In genomic region chr8:115854209-115854900, GRCm38 (mm10) we compare ENCODE assay signal across 20 mouse cellular contexts.
DNase-seq lines count a peak whose midpoint lies in the region; ATAC-seq and TF ChIP-seq lines count a peak whose summit lies in the region.
"Had no signal": no experiment of that assay in that cellular context is flagged by ENCODE, and none has a peak within 500 bp of the region (broad histone marks: within the 10 kb centered on the region; RNA-seq: fewer than 3 reads in every experiment).

No protein-coding gene starts in this region.

- TF ChIP-seq POLR2A in kidney, adult 2 months (IDR thresholded peaks at IDR 0.05; ENCODE audit: low read depth, low read length): no peak

- H3K36me3 ChIP-seq in kidney, adult 2 months (ENCODE audit: control insufficient read depth, insufficient read depth, low read length): no peaks in the 10 kb centered on the region
- H3K36me3 ChIP-seq in kidney, embryonic 14.5 days (ENCODE audit: control insufficient read depth, insufficient read depth, low read length): no peaks in the 10 kb centered on the region
- no peaks in the 10 kb centered on the region for H3K36me3 ChIP-seq in embryonic facial prominence, embryonic 10.5 days (replicated peaks)
- H3K36me3 ChIP-seq: embryonic facial prominence, embryonic 15.5 days; heart, embryonic 13.5 days; lung, embryonic 15.5 days; midbrain, embryonic 13.5 days had no signal

- H3K9me3 ChIP-seq in kidney, embryonic 14.5 days (ENCODE audit: control insufficient read depth, low read length): no peaks in the 10 kb centered on the region
- no peaks in the 10 kb centered on the region for H3K9me3 ChIP-seq in embryonic facial prominence, embryonic 10.5 days
- H3K9me3 ChIP-seq: embryonic facial prominence, embryonic 15.5 days; heart, embryonic 13.5 days; lung, embryonic 15.5 days; midbrain, embryonic 13.5 days had no signal

- H3K4me2 ChIP-seq in kidney, embryonic 14.5 days (replicated peaks; ENCODE audit: low read depth, low read length): no peak overlapping the region
- H3K4me2 ChIP-seq: embryonic facial prominence, embryonic 15.5 days; heart, embryonic 13.5 days; hindbrain, embryonic 14.5 days; lung, embryonic 15.5 days; midbrain, embryonic 13.5 days had no signal

- H3K9ac ChIP-seq in kidney, embryonic 14.5 days (ENCODE audit: low read depth, low read length): no peak overlapping the region
- H3K9ac ChIP-seq: embryonic facial prominence, embryonic 15.5 days; heart, embryonic 13.5 days; hindbrain, embryonic 14.5 days; lung, embryonic 15.5 days; midbrain, embryonic 13.5 days had no signal

- no peaks in the 10 kb centered on the region for H3K27me3 ChIP-seq in kidney, adult 2 months (replicated peaks; ENCODE audit: control insufficient read depth, insufficient read depth, low read length)
- H3K27me3 ChIP-seq in kidney, embryonic 14.5 days (ENCODE audit: control insufficient read depth, insufficient read depth, low read length): no peaks in the 10 kb centered on the region
- no peaks in the 10 kb centered on the region for H3K27me3 ChIP-seq in embryonic facial prominence, embryonic 10.5 days (replicated peaks; ENCODE audit: low read depth, poor library complexity, severe bottlenecking)
- H3K27me3 ChIP-seq: embryonic facial prominence, embryonic 15.5 days; heart, embryonic 13.5 days; lung, embryonic 15.5 days; midbrain, embryonic 13.5 days had no signal

- peak; percentile 77 for DNase-seq in kidney, adult 2 months
- DNase-seq in urinary bladder, postnatal 25 days (ENCODE audit: low spot score): peak; percentile 35
- DNase-seq in urinary bladder, postnatal 10 days (ENCODE audit: low spot score): no peak
- peak; percentile 46 for DNase-seq in heart, adult 8-10 months (ENCODE audit: low spot score)
- DNase-seq in adrenal gland, adult 18-20 months (ENCODE audit: low spot score in 2 of 2): no peak
- no peak for DNase-seq in embryonic facial prominence, embryonic 10.5 days (ENCODE audit: low spot score)
- DNase-seq: liver; spleen, adult 18-20 months; thymus, postnatal 36 days had no signal

- H3K4me3 ChIP-seq in kidney, adult 2 months (ENCODE audit: insufficient read depth, low read depth, low read length): no peak overlapping the region
- H3K4me3 ChIP-seq in kidney, embryonic 14.5 days (ENCODE audit: low read length): no peak overlapping the region
- H3K4me3 ChIP-seq in embryonic facial prominence, embryonic 10.5 days: no peak overlapping the region
- H3K4me3 ChIP-seq: embryonic facial prominence, embryonic 15.5 days; heart, embryonic 13.5 days; layer of hippocampus, adult 2 months; lung, embryonic 15.5 days; midbrain, embryonic 13.5 days had no signal

- WGBS in kidney, adult 2 months: 58% methylated on average over 9 of the region's 9 CpGs
- whole genome bisulfite sequencing in kidney, embryonic 14.5 days: 79% methylated on average over 9 of the region's 9 CpGs
- WGBS in embryonic facial prominence, embryonic 10.5 days: 89% methylated on average over 9 of the region's 9 CpGs

- no peak for TF ChIP-seq CTCF in kidney, adult 2 months (conservative IDR thresholded peaks at IDR 0.05; ENCODE audit: insufficient read depth, insufficient read length, low read depth, low read length)

- peaks cover 28% of the 10 kb centered on the region for H3K4me1 ChIP-seq in kidney, adult 2 months (ENCODE audit: control insufficient read depth, insufficient read depth, low read length)
- peaks cover 6% of the 10 kb centered on the region; the same call in 1 of the 2 replicates for H3K4me1 ChIP-seq in kidney, embryonic 14.5 days (ENCODE audit: control insufficient read depth, insufficient read depth, low read length)
- no peaks in the 10 kb centered on the region for H3K4me1 ChIP-seq in embryonic facial prominence, embryonic 10.5 days
- H3K4me1 ChIP-seq: embryonic facial prominence, embryonic 15.5 days; heart, embryonic 13.5 days; lung, embryonic 15.5 days; midbrain, embryonic 13.5 days had no signal

- no peak for ATAC-seq in kidney, embryonic 14.5 days (ENCODE audit: low FRiP score, low TSS enrichment)
- no peak for ATAC-seq in megakaryocyte progenitor cell, adult 5-6 weeks (replicated peaks; ENCODE audit: poor library complexity)
- ATAC-seq: forebrain, embryonic 16.5 days; intestine, postnatal 0 days; midbrain, embryonic 13.5 days had no signal

- H3K27ac ChIP-seq in kidney, adult 2 months (ENCODE audit: insufficient read depth, low read depth, low read length): peak overlapping the region; percentile 90
- no peak overlapping the region for H3K27ac ChIP-seq in kidney, embryonic 14.5 days (ENCODE audit: low read depth, low read length)
- no peak overlapping the region for H3K27ac ChIP-seq in embryonic facial prominence, embryonic 10.5 days (replicated peaks)
- H3K27ac ChIP-seq: embryonic facial prominence, embryonic 15.5 days; heart, embryonic 13.5 days; hindbrain, embryonic 14.5 days; layer of hippocampus, adult 2 months; lung, embryonic 15.5 days; midbrain, embryonic 13.5 days; stomach, postnatal 0 days had no signal

Comparison
In these comparisons a context has a peak if more than half of its experiments do, and no peak if none do; other contexts are left out.
1. DNase-seq: peak in kidney, adult 2 months (single experiment), urinary bladder, postnatal 25 days (single experiment) and heart, adult 8-10 months (single experiment); none in urinary bladder, postnatal 10 days (single experiment), adrenal gland, adult 18-20 months (0 of 2) and embryonic facial prominence, embryonic 10.5 days (single experiment).